Mouse (Mus musculus): ENCODE data around the gene Hdhd3.

- TF ChIP-seq CTCF (IDR thresholded peaks at IDR 0.05; ENCODE audit: borderline replicate concordance, control insufficient read depth, extremely low read depth, insufficient read depth, low read length, poor library complexity): no peak
- TF ChIP-seq POLR2A (IDR thresholded peaks at IDR 0.05; ENCODE audit: control insufficient read depth, extremely low read depth, insufficient read depth, low read length, poor library complexity): no peak
Measured at GRCm38 (mm10) chr4:62520892-62521400, 17.7 kb upstream of the Hdhd3 start.
